Mouse (Mus musculus): ENCODE results near the gene Ccdc12. TPM values are rescaled to one million over a fixed set of nuclear protein-coding genes. Genes with fewer than 3 reads are reported as not detected.

Gene Ccdc12
- total RNA-seq (2021), result 10 to 100 TPM; 57.0 to 57.9 TPM
- long read RNA-seq, experiment 1, transcript Ccdc12-201 (7 exons, 834 nt), result major isoform, 29 of 44 reads
- long read RNA-seq, experiment 1, partial matches to known transcripts, result 5 of 44 reads
- long read RNA-seq, experiment 1, other reads (novel, unspliced or antisense), result 3 of 44 reads
- long read RNA-seq, experiment 2, transcript Ccdc12-201 (7 exons, 834 nt), result major isoform, 27 of 36 reads
- long read RNA-seq, experiment 2, partial matches to known transcripts, result 2 of 36 reads
- long read RNA-seq, experiment 2, other reads (novel, unspliced or antisense), result 4 of 36 reads

DNA sequence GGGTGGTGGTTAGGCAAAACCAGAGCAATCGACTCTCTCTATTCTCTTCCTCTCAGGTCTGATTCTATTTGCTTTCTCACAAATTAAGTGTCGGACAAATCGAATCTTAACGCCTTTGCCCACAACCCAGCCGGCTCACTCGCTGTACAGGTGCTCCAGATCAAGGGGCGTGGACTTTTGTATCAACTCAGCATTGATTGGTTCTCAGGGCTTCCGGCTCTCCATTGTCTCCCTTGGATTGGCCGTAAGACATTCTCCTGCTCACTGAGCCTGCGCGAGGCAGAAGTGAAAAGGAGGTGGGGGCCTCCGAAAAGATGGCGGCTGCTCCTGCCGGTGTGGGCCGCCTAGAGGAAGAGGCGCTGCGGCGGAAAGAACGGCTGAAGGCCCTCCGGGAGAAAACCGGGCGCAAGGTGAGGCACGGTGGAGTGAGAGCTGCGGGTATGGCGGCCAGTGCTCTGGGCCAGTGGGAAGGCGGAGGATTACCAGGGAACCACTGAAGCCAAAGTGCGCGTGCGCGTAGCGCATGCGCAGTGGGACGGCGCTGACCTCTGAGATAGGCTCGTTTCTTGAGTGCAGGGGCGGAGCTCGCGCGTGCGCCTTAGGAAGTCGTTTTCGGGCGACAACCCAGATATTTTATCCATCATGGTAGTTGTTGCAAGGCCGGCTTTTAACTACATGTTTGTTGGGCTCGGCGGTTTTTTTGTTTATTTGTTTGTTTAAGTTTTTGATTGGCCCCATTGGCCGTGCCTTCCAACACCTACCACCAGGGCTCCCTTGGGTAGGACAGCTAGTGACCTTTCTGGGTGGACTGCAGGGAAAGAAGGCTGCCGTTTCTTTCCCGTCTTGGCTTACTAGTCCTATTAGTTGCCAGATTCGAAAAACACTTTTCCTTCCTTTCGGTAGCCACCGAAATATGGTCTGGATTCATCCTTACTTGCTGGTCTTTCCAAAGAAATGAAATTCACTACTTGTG is at the start of gene Ccdc12:
Gene Ccdc12 (plus strand): TSS at position 255 of the 973 bp plus-strand sequence.
- peak; percentile 88 to 93 for DNase-seq (ENCODE audit: low spot score in 2 of 2)

DNA sequence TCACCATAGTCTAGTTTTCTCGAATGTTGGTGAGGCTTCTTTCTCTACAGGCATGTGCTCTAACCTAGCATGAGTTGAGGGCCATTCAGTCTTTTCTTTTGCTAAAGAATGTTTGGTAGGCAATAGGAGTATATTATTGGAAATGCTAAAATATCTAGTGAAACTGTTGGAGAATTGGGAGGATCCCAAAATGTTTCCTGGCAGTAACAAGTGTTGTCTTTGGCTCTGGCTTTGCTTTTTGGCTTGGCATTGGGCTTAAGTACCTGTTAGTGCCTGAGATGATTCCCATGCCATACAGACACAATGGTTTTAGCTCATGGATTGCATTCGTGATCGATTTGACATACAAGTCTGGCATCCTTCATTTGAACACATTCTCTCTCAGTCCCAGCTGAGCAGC is 44.8 kb upstream of the Ccdc12 start:
- no peak for DNase-seq (ENCODE audit: low spot score in 2 of 2)

DNA sequence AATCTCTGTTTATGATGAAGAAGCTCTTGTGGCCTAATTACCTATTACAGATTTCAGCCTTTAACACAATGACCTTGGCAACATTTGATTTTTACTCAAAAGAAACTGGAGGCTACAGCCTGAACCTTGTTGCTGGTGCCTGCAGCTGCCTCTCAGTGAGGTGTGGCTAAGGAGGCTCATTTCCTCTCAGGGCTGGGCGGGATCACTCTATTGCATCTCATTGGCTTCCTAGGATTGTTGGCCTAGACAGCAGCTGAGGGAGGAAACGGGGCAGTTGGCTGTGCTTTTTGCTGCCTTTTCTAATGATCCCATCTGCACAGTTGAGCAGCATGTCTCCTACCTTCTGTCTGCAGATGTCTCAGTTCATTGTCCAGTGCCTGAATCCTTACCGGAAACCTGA is 39.2 kb upstream of the Ccdc12 start:
- DNase-seq (ENCODE audit: low spot score in 2 of 2), result no peak

DNA sequence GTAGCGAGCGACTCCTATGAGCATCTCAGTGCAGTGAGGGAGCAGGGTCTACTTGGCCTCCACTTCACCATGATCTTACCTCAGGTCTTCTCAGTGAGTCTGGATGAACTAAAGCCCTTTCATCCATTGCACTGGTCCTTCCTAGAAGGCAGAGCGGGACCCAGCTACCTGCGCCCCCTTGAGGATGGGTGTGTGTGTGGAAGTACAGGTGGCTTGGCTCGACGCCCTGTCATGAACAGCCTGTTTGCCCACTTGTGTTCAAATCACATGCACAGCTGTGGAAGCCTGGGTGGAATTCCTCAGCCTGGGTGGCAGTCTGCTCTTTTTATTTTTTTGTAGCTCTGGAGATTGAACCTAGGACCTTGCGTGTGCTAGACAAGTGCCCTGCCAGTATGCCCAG is 36.1 kb upstream of the Ccdc12 start:
- no peak for DNase-seq (ENCODE audit: low spot score in 2 of 2)

DNA sequence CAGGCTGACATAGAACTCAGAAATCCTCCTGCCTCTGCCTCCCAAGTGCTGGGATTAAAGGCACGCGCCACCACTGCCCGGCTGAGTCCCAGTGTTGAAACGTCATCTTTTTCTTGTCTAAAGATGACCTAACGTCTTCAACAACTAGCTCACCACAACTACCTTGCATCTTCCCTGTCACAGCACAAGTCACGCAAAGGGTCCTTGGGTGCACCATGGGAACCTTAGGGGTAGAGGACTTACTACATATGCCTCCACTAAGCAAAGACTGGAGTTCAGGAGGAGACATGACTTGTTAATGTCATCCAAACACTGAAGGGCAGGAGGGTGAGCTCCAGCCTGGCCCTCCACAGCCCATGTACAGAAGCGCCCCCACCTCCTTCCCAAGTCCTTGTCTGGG is 35.6 kb upstream of the Ccdc12 start:
- DNase-seq (ENCODE audit: low spot score in 2 of 2), result no peak

DNA sequence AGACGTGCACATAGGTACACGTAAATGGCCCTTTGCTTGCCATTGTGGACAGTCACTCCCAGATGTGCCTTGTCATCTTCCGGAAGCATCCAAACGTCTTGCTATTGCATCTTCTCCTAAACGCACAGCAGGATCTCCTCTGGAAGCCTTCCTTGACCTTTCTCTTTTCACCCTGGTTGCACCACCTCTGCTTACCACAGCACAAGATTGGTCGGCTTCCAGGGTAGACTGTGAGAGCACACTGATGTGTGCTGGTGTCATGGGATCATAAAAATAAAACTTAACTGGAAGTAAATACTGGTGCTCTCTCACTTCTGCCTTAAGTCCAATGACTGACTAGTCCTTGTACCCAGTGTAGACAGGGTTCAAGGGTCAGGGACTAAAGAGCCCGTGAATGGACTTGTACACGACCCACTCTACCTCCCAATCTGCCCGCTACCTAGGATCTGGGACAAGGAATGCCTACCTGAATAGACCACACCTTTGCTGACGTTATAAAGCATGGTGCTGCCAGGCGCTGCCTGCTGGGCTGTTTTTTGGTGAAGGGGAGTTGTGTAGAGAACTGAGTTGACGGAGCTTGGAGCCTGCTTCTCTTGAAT is 33.6 kb upstream of the Ccdc12 start:
- no peak for DNase-seq (ENCODE audit: low spot score in 2 of 2)

DNA sequence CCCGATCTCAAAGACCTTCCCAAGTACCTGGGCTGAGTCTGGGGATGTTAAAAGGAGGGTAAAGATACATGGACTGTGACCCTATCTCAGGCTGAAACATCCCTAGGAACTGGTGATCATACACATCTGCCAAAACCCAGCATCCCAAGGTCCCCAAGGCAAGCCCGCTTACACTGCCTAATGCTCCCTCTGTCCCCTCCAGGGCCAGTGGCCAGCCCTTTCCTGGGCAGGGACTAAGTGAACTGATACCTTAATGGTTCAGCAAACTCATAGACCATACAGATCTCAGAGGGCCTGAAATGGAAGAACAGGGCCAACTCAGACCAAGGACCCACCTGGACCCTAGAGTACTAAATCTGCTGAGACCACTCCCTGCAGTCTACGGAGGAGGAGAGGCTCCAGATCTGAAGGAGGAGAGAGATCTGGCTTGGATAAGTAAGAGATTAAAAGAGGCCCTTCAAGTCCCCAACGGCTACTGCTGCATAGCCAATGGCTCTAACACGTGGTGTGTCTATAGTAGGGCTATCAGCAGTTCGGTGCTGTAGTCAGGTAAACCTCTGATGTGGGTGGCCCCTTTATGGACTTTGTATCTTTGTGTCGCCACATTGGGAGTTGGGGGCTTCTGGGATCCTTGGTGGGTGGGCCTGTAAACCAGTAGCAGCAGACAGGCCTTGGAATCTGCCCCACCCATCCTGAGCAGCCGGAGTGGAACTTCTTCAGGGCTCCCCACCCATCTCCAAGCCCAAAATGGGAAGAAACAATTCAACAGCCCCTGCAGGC is 32.7 kb upstream of the Ccdc12 start:
- DNase-seq (ENCODE audit: low spot score in 2 of 2), result no peak

DNA sequence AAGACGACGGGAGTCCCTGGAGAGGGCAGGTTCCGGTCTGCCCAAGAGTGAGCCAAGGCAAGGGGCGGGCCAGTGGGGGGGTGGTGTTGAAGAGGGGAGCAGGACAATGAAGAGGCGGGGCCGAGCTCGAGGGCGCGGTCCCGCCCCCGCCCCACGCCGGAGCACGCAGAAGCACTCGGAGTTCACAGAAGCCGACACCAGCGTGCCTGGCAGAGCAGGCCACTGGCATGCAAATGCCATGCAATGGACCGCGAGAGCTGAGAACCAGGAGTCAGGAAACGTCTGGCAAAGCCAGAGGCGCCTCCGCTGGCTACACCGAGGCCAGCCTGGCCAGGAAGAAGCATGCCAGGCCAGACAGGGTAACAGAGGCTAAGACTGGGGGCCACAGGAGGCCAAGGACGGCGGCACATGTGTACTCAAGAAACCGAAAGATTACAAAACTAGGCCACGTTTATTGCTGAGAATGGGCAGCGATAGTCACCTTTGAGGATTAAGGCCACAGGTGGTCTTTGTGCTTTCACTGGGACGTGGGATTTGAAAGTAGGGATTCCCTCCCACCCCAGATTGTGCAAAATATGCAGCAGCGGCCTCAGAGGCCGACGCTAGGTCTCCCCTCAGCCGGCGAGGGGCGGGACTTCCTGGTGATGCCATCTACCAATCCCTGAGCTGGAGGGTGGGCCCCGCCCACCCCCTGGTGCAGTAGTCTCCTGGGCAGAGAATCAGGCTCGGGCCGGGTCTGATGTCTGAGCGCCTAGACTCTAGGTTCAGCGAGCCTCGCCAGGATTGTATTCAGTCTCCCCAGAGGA is 31.7 kb upstream of the Ccdc12 start, which contains the start of gene Nradd:
Gene Nradd (minus strand): TSS at position 92 of the 806 bp plus-strand sequence.
- peak; percentile 83 to 89 for DNase-seq (ENCODE audit: low spot score in 2 of 2)

DNA sequence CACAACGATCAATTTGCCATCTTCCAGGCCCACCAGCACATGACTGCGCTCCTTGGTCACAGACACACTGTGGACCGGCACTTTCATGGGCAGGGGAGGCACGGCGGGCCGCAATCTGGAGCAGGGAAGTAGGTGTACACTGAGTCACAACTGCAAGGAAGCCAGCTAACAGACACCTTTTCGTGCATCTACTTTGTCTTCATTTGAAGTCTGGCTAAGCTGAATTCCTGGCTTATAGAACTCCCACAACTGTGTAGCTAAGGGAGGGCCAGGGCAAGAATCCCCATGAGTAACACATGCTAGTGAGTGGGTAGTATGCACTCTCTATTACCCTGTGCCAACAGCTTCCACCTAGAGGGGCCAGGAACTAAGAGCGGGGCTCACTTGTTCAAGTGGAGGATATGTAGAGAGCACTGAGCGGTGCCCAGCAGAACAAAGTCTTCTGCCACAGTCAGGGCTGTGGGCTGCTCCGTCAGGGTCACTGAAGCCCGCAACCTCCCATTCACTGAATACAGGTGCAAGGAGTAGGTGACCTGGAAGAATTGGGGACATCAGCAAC is 30.9 kb upstream of the Ccdc12 start:
- no peak for DNase-seq (ENCODE audit: low spot score in 2 of 2)

DNA sequence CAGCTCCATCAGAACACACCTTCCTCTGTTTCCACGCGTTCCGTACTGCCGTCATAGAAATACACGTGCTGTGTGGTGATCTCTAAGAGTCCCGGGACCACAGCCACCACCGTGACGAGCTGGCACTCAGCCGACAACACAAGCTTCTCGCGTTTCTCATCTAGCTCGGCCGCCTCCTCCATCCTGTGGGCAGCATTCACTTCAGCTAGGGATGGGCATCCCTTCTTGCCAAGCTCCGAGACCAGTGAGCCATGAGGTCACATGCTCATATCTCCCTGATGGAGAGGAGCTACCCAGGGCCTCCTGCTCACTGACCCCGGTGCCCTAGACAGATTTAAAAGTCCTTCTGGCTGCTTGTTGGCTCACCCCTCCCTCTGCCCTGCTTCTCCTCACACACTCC is 26.1 kb upstream of the Ccdc12 start:
- no peak for DNase-seq (ENCODE audit: low spot score in 2 of 2)

DNA sequence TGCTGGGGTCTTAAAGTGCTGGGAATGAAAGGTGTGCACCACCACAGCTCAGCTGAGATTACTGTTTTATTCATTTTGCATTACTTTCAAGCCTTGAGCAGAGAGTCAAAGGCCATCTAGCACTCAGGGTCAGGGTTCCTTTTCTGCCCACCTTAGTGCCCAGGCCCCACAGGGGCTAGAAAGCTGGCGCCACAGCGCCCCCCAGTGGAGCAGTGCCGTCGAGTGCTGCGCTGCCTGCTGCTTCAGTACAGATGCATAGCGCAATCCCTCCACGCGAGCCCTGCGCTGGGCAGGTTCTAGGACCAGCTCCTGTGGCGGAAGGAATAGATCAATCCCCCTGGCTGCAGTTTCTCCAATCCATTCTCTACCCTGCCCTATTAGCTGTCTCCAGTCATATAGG is 25.1 kb upstream of the Ccdc12 start:
- peak in 1 of 2 experiments; percentile 56 for DNase-seq (ENCODE audit: low spot score in 2 of 2)

DNA sequence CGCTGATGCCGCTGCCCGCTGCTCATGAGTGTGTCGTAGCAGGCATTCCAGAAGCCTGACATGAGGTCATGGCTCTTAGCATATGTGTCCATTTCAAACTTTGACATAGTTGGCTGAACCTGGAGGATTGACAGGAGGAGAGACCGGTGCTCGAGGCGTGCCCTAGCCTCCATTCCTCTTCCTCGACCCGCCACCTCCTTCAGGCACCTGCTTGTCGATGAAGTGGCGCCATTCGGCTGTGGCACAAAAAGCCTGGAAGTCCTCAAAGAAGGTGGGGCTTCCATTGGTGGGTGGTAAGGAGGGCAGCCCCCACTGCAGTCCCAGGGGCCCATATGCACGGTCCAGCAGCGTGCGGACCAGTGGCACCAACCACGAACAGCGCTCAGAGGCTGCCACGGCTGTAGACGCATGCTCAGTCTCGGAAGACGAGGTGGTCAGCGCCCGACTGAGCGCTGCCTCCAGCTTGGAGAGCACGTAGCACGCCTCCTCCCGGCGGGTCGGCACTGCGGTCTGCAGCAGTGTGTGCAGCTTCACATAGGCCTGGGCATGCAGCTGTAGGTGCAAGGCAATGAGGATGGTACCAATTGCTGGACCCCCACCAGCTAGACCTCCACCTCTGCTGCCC is 24.5 kb upstream of the Ccdc12 start:
- no peak for DNase-seq (ENCODE audit: low spot score in 2 of 2)

DNA sequence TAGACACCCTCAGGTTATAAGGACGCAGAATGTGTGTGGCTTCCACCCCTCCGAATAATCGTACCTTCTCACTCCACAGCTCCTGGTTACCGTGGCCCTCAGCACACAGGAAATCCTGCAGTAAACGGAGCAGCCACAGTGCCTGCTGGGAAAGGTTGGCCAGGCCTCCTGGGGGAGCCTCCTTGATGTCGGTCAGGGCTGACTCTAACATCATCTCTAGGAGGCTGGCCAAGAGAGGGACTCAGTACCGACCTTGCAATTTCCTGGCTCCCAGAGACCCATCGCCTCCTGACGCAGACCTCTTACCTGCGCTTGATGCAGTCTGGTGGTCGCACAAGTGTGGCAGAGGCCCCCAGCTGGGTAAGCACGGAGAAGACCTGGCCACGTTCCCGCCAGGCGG is 23.6 kb upstream of the Ccdc12 start:
- DNase-seq (ENCODE audit: low spot score in 2 of 2), result no peak

DNA sequence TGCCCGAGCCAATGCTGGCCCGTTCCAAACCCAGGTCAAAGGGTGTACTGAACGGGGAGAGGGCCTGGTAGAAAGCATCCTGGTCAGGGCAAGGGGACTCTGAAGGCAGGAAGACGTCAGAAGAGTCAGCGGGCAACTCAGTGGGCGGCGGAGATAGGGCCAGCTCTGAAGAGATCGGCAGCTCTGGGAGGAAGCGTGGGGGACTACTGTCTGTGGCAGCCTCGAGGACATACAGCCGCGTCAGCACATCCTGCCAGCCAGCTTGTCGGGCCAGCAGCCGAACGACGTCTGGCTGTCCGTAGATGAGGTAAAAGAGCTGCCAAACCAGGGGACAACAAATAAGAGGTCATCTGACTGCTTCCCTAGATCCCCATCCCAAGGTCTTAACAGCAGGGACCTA is 22.4 kb upstream of the Ccdc12 start:
- no peak for DNase-seq (ENCODE audit: low spot score in 2 of 2)

DNA sequence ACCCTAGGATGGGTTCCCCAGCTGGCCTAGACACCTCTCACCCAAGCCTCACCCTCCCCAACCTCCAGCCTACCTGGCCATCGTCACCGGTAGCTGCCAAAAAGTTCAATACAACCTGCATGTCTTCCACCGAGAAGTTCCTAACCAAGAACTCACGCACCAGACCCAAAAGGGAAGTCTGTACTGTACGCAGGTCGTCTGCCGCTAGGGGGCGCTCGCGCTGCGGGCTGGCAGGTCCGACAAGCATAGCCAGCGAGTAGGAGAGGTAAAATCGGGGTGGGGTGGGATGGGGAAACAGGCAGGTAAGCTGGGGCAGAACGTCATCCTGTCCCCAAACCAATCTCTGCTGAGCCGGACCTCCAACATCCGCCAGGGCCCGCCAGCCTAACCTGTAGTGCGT is 21.1 kb upstream of the Ccdc12 start:
- peak; percentile 88 for DNase-seq (ENCODE audit: low spot score in 2 of 2)

DNA sequence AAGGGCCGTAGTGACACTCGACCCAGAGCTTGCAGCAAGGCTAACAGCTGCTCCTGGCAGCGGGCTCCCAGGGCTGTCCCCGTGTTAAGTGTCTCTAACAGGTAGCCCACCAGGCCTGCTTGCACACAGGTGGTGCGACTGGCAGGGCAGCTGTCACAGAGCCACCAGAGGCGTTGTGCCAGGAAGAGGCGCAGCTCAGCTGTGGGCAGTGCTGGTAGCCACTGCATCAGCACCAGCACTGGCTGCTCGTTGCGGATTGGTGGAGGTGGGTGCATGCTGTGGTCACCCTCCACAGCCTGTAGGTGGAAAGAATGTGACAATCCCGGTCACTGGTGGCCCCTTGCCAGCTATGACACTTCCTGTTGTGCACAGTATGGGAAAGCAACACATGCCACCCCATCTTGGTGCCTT is 17.7 kb upstream of the Ccdc12 start:
- no peak for DNase-seq (ENCODE audit: low spot score in 2 of 2)

DNA sequence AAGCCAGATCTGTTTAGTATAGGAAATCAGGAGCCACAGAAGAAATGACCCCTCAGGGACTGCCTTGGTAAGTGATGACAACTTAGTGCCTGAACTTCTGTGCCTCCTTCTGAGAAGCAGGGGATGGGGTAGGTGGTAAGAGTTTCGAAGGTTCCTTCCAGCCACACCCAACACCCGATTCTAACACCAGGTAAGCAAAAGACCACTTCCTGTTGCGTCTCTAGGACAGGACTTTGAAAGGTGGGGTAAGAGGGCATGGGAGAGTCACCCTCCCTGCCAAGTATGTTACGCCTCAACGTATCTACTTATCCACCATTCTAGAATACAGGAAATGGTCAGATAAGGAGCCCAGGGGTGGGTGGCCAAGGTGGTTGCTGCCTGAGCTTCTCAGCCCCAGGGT is 15.3 kb upstream of the Ccdc12 start:
- DNase-seq (ENCODE audit: low spot score in 2 of 2), result no peak

DNA sequence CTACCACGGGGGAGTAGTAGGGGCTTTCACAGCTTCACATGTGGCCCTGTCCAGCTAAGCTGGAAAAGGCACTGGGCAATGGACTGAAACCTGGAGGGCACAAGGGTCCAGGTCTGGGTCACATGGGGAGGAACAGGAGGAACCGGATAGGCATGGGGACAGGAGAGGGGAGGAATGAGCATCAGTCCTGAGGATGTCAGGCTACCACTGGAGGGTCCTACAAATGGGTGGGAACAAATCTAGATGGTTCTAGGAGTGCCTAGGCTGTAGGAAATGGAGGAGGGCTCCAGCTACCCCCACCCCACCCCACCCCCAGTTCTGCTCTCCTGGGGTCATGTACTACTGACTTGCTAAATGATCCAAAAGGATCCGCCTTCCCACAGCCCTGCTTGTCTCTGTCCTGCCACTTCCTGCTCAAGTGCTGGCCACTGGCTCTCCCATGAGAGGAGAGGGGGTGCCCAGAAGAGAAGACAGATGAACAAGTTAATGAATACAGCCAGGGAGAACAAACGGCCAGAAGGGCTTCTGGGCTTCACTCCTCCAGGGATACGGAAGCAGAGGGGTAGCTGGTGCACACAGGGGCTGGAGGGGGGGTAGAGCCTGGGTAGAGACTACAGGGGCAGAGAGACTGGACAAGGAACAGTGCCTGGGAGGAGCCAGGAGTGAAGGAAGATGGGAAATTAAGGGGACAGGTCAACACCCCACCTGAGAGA is 13.3 kb upstream of the Ccdc12 start:
- DNase-seq (ENCODE audit: low spot score in 2 of 2), result no peak

DNA sequence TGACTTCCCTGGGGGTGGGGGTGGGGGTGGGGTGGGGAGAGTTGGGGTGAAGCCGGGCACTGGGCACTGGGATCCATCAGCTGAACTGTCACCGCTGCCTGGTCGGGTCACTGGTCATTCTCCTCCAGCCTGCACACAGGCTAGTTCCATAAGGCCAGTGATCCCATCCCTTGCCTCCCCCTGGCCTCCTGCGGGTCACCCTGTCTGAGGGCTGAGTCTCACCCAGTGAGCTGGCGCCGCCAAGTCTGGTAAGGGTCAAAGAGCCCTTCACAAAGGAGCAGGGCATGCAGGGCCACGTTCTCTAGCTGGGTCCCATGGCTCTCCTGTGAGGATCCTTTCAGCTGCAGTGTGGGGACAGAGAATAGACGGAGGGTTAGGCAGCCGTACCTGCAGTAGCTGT is 12.5 kb upstream of the Ccdc12 start:
- no peak for DNase-seq (ENCODE audit: low spot score in 2 of 2)

Data from gastrocnemius, postnatal 4 days (tissue).